Mouse (Mus musculus) ES-Bruce4 (cell line): ENCODE measurements around the gene Hoxb3. TPM values are rescaled to one million over a fixed set of nuclear protein-coding genes. Genes with fewer than 3 reads are reported as not detected.

Experiments used
- H3K27ac ChIP-seq: 2 replicates; pipeline ENCODE4 v1.5.1; 2012; ENCODE audit warnings: low read length, inconsistent platforms; ENCODE audit not compliant: insufficient read depth
- H3K27me3 ChIP-seq: 2 replicates; pipeline ENCODE4 v1.6.1; 2012; ENCODE audit warnings: mild to moderate bottlenecking, low read length, inconsistent platforms; ENCODE audit not compliant: control insufficient read depth, poor library complexity, insufficient read depth, severe bottlenecking
- H3K36me3 ChIP-seq: 2 replicates; pipeline ENCODE4 v1.6.1; 2012; ENCODE audit warnings: inconsistent platforms, mild to moderate bottlenecking, low read length, moderate library complexity; ENCODE audit not compliant: control insufficient read depth, poor library complexity, insufficient read depth, severe bottlenecking
- H3K4me1 ChIP-seq: one replicate; pipeline ENCODE4 v1.8.1; 2011; ENCODE audit warnings: low read length; ENCODE audit not compliant: control insufficient read depth, insufficient read depth
- H3K4me3 ChIP-seq: 2 replicates; pipeline ENCODE4 v1.5.1; 2011; ENCODE audit warnings: low read depth, mild to moderate bottlenecking, low read length
- H3K9ac ChIP-seq: 2 replicates; pipeline ENCODE4 v1.6.1; 2012; ENCODE audit warnings: low read depth, mild to moderate bottlenecking, inconsistent platforms; ENCODE audit not compliant: poor library complexity, severe bottlenecking
- H3K9me3 ChIP-seq: replicated peaks from 2 replicates; pipeline ENCODE4 v1.6.1; 2012; ENCODE audit warnings: mild to moderate bottlenecking, low read length, inconsistent platforms; ENCODE audit not compliant: control insufficient read depth, poor library complexity, insufficient read depth, severe bottlenecking
- CTCF ChIP-seq: IDR thresholded peaks from one replicate; pipeline ENCODE4 v1.8.1; 2011; ENCODE audit warnings: low read depth, low read length
- EP300 ChIP-seq: IDR thresholded peaks from 2 replicates; pipeline ENCODE4 v1.6.1; 2011; ENCODE audit warnings: low read depth, low read length; ENCODE audit not compliant: insufficient read depth
- POLR2A ChIP-seq: IDR thresholded peaks from one replicate; pipeline ENCODE4 v1.8.1; 2011; ENCODE audit warnings: low read length; ENCODE audit not compliant: insufficient read depth
- polyA plus RNA-seq: library from polyadenylated mRNA; stranded (reverse); fragments of >200 nt; gene quantifications from 2 replicates; pipeline ENCODE4 v1.2.4, GENCODE M21; 2011; ENCODE audit warnings: low read depth; ENCODE audit not compliant: missing spikeins, insufficient read depth, insufficient read length

The Hoxb3 gene
- polyA plus RNA-seq, 1 experiment: not detected

GRCm38 (mm10) chr11:96347717-96348116 is 24.6 kb downstream of the Hoxb3 start:
- H3K36me3 ChIP-seq: no peaks in the 10 kb centered on the region
- TF ChIP-seq POLR2A: no peak
- H3K4me1 ChIP-seq: peaks cover 2% of the 10 kb centered on the region
- no peak overlapping the region for H3K9ac ChIP-seq
- peaks cover 66% of the 10 kb centered on the region for H3K27me3 ChIP-seq
- no peak overlapping the region for H3K27ac ChIP-seq
- H3K4me3 ChIP-seq: no peak overlapping the region
- no peaks in the 10 kb centered on the region for H3K9me3 ChIP-seq

GRCm38 (mm10) chr11:96348141-96348928 is 25.2 kb downstream of the Hoxb3 start:
- Histone ChIP-seq H3K27ac (no peak overlapping the region), H3K4me1 (peaks cover 2% of the 10 kb centered on the region), H3K36me3 (no peaks in the 10 kb centered on the region), H3K4me3 (no peak overlapping the region), H3K9me3 (no peaks in the 10 kb centered on the region), H3K9ac (no peak overlapping the region), H3K27me3 (peaks cover 65% of the 10 kb centered on the region)
- TF ChIP-seq CTCF (no peak), POLR2A (no peak), EP300 (no peak)

- TF ChIP-seq EP300: no peak
- TF ChIP-seq CTCF: no peak
- no peak for TF ChIP-seq POLR2A
- H3K9ac ChIP-seq: no peak overlapping the region
- peaks cover 62% of the 10 kb centered on the region for H3K27me3 ChIP-seq
- H3K27ac ChIP-seq: no peak overlapping the region
- H3K36me3 ChIP-seq: no peaks in the 10 kb centered on the region
- H3K9me3 ChIP-seq: no peaks in the 10 kb centered on the region
- H3K4me1 ChIP-seq: peaks cover 2% of the 10 kb centered on the region
- H3K4me3 ChIP-seq: no peak overlapping the region
These were observed 25.9 kb downstream of the Hoxb3 start for GRCm38 (mm10) chr11:96348988-96349387.

GRCm38 (mm10) chr11:96349491-96350340 is 26.6 kb downstream of the Hoxb3 start:
- Histone ChIP-seq H3K4me3 (no peak overlapping the region), H3K9me3 (no peaks in the 10 kb centered on the region), H3K4me1 (peaks cover 2% of the 10 kb centered on the region), H3K9ac (no peak overlapping the region), H3K27ac (no peak overlapping the region), H3K27me3 (peaks cover 57% of the 10 kb centered on the region), H3K36me3 (no peaks in the 10 kb centered on the region)
- TF ChIP-seq EP300 (no peak), POLR2A (no peak), CTCF (no peak)

GRCm38 (mm10) chr11:96350341-96350624 is 27.2 kb downstream of the Hoxb3 start, which contains the start of gene Hoxb2:
Gene Hoxb2, plus strand, starts transcription at chr11:96350525.
- Histone ChIP-seq H3K4me3 (no peak within 1 kb of the TSS), H3K27me3 (peaks cover 54% of the 10 kb centered on the region), H3K9ac (no peak within 1 kb of the TSS), H3K4me1 (peaks cover 2% of the 10 kb centered on the region), H3K27ac (no peak within 1 kb of the TSS), H3K36me3 (no peaks in the 10 kb centered on the region), H3K9me3 (no peaks in the 10 kb centered on the region)
- TF ChIP-seq EP300 (no peak), CTCF (no peak), POLR2A (no peak)

GRCm38 (mm10) chr11:96350791-96351190 is 27.7 kb downstream of the Hoxb3 start:
- Histone ChIP-seq H3K4me1 (peaks cover 2% of the 10 kb centered on the region), H3K9me3 (no peaks in the 10 kb centered on the region), H3K9ac (no peak overlapping the region), H3K4me3 (no peak overlapping the region), H3K27ac (no peak overlapping the region), H3K36me3 (no peaks in the 10 kb centered on the region), H3K27me3 (peaks cover 51% of the 10 kb centered on the region)
- no peak for TF ChIP-seq POLR2A
- TF ChIP-seq CTCF: no peak
- TF ChIP-seq EP300: no peak
